Mouse (Mus musculus) lung, postnatal 10 days (tissue): ENCODE data around the gene Srsf1.
"Not testable (repeated sequence)": the region's sequence is repeated elsewhere in the genome, so short reads cannot be mapped to it uniquely, and the experiment has no call there.

Experiments used
- DNase-seq: peaks from one replicate; pipeline ENCODE4 v3.0.0; 2021

Gene Srsf1

DNA sequence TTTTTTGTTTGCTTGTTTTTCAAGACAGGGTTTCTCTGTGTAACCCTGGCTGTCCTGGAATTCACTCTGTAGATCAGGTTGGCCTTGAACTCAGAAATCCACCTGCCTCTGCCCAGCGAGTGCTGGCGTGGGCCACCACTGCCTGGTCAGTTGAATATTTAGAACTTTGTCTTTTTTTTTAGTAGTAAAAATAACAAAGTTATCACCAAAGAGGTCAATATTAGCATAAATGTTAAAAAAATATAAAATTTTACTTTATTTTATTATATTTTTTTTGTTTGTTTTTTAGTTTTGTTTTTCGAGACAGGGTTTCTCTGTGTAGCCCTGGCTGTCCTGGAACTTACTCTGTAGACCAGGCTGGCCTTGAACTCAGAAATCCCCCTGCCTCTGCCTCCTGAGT, 2.0 kb upstream of the Srsf1 start:
- not testable (repeated sequence) for DNase-seq

- no peak for DNase-seq
Observed at GRCm38 (mm10) chr11:88045878-88046277, 1.3 kb upstream of the Srsf1 start.

GRCm38 (mm10) chr11:88046323-88046937, 743 bp upstream of the Srsf1 start:
- DNase-seq, result peak; percentile 27

DNA sequence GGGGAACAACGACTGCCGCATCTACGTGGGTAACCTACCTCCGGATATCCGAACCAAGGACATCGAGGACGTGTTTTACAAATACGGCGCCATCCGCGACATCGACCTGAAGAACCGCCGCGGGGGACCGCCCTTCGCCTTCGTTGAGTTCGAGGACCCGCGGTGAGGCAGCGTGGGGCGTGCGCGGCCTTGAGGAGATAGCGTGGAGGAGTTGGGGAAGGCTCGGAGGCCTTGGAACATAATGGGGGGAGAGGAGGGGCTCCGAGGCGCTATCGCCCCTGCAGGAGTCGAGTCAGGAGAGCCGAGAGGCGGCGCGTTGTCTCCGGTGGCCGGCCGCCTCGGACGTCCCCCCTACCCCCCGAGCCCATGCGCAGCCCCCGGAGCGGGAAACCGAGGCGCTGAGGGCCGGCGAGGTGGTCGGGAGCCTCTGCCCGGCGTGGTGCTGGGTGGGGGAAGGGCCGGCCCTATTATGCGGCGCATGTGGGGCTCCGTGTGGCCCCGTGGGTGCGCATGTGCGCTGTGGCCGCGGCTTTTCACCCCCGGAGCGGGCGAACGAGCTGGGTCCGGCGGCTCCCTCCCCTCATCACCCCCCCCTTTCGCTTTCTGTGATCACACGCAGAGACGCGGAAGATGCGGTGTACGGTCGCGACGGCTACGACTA, 828 bp downstream of the Srsf1 start:
- DNase-seq, result peak; percentile 79

DNA sequence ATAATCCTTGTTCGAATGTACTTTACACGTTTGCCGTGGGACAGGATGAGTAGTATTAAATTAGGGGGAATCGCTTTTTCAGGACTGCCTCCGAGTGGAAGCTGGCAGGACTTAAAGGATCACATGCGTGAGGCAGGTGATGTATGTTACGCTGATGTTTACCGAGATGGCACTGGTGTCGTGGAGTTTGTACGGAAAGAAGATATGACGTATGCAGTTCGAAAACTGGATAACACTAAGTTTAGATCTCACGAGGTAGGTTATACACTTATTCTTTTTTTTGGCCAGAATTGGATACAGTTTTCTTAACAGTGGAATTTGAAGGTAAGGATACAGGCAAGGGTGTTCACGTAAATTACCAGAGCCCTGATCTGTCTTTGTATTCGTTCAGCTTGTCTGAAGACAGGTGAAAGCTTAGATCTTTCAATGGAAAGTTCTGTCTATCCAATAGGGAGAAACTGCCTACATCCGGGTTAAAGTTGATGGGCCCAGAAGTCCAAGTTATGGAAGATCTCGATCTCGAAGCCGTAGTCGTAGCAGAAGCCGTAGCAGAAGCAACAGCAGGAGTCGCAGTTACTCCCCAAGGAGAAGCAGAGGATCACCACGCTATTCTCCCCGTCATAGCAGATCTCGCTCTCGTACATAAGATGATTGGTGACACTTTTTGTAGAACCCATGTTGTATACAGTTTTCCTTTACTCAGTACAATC, 1.9 kb downstream of the Srsf1 start:
- no peak for DNase-seq

DNA sequence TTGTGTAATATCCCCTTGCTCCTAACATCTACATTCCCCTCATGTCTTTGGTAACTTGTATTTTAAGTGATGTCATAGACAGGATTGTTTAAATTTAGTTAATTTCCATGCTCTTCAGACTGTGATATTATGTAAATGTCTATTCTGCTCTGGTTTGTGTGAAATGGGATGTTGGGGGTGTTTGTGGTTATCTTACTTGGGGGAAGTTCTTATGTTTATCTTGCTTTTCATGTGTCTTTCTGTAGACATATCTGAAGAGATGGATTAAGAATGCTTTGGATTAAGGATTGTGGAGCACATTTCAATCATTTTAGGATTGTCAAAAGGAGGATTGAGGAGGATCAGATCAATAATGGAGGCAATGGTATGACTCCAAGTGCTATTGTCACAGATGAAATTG, 2.6 kb downstream of the Srsf1 start:
- no peak for DNase-seq

DNA sequence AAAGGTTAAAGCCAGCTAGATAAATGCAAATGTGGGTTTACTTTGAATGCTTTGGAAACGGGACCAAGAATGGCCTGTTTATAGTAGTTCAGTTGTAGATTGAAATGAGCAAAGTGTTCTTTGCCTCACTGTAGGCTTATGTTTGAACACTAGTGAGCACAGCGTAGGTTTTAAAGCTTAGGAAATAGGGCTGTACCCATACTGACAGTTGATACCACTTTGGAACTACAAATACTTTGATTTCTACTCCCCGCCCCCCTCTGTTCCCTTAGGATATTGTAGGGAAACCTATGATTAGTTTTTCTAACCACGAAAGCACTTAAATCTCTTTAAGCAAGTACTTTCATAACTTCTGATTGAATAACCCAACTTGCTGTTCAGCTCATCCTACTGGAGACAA, 5.5 kb downstream of the Srsf1 start:
- no peak for DNase-seq

DNA sequence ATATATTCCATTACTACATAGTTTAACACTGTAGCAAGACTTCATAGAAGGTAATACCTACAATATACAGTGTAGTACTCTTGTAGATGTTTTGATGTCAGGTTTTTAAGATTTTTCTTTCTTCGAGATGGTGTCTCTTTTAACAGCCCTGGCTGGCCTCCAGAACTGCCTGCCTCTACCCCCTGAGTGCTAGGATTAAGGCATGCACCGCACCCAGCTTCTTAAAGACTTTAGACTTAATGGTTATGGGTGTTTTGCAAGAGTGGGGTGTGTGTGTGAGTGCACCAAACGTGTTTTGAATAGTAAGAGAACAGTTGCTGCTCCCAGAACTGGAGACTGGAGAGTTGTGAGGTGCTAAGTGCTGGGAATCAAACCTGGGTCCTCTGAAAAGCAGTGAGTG, 6.6 kb downstream of the Srsf1 start:
- no peak for DNase-seq

DNA sequence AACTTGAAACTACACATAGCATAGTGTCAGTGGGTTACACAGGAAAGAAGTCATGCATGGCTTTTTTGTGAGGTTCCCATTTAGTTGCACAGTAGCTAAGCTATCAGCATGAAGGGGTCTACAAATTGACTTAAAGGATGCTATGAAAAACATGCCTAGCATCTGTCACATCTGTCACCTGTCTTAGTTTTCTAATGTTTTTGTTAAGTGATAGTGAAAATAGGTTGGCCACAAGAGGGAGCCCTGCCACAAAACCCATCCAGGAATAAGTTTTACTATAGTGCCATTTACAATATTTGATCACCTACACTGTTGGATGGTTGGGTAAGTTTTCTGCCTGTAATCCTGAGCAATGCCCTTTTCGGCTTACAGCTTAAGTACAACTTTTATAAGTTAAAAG, 7.4 kb downstream of the Srsf1 start:
- DNase-seq, result peak; percentile 69

GRCm38 (mm10) chr11:88055777-88056176, 8.6 kb downstream of the Srsf1 start:
- DNase-seq, result no peak

DNA sequence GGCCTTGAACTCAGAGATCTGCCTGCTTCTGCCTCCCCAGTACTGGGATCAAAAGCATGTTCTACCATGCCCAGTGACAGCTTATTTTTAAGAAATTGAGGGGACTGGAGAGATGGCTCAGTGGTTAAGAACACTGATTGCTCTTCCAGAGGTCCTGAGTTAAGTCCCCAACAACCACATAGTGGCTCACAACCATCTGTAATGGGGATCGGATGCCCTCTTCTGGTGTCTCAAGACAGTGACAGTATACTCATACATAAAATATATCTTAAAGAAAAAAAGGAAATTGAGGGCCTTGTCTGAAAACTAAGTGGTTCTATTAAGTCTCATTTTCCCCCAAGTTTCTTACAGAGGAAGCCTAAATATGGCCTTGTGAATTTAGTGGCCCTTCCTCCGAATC, 10.6 kb downstream of the Srsf1 start:
- no peak for DNase-seq

- DNase-seq, result peak; percentile 74
Observed at GRCm38 (mm10) chr11:88059141-88059540, 12.0 kb downstream of the Srsf1 start.

DNA sequence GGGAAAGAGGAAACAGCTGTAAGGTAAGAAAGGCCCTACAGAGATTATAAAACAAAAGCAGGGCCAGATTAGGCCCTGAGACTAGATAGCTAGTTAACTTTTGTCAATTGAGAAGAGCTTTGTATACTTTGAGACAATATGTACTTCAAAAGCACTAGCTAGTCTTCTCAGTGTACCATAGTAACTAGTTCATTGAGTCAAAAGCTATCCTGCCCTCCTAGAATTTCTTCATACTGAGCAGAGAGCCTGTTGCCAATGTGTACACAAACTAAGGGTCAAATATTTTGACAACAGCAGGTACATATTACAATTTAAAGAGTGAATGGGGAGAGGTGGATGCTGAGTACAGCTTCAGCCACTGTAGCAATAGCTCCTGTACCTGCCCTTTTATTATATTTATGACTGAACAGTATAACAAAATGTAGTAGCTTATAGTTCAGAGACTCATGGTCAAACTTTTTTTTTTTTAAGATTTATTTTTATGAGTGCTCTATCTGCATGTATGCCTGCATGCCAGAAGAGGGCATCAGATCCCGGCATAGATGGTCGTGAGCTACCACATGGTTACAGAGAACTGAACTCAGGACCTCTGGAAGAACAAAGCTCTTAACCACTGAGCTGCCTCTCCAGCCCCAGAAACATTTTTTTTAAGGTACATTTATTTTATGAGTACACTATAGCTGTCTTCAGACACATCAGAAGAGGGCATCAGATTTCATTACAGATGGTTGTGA, 14.9 kb downstream of the Srsf1 start:
- DNase-seq, result peak; percentile 15

GRCm38 (mm10) chr11:88065732-88066131, 18.6 kb downstream of the Srsf1 start:
- DNase-seq, result no peak

GRCm38 (mm10) chr11:88067191-88067585, 20.0 kb downstream of the Srsf1 start:
- peak; percentile 16 for DNase-seq

DNA sequence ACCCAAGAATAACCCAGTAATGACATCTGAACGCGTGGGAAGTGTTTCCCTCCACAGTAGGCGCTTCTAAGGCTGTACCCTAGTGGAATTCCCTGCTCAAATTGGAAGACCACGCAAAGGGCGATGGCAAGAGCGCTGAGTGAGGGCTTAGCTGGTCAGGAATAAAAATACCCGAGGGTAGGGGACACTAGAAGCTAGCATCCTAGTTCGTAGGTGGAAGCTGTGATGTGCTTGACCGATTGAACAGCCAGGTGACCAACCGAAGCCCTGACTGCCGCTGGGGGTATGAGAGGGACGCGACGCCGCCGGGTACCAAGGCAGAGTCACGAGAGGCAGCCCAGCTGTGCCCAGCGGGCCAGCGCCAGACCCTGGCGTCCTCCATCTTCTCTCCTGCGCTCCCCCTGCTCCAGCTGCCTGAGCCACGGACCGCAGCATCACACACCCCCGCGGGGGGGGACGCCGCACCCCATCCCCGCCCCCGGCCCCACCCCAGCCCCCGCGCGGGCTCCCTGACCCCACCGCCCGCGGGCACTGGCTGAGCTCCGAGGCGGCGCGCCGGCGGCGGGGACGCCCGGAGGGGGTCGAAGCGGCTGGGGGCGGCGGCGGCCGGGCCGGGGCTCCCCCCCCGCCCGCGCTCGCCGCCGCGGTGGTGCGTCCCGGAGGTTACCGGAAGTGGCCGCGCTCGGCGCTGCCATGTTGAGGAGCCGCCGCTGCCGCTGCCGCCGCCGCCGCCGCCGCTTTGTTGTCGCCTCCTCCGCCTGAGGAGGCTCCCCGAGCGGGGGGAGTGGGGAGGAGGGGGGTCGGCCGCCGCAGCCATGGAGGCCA, 20.6 kb downstream of the Srsf1 start, which contains the start of gene Vezf1:
Vezf1 (plus strand) TSS at position 694 of the 825 bp plus-strand sequence.
- DNase-seq, result peak; percentile 86

- DNase-seq, result peak; percentile 82
Observed at GRCm38 (mm10) chr11:88068411-88069245, 21.5 kb downstream of the Srsf1 start.

GRCm38 (mm10) chr11:88069246-88069570, 22.0 kb downstream of the Srsf1 start:
- DNase-seq, result no peak

DNA sequence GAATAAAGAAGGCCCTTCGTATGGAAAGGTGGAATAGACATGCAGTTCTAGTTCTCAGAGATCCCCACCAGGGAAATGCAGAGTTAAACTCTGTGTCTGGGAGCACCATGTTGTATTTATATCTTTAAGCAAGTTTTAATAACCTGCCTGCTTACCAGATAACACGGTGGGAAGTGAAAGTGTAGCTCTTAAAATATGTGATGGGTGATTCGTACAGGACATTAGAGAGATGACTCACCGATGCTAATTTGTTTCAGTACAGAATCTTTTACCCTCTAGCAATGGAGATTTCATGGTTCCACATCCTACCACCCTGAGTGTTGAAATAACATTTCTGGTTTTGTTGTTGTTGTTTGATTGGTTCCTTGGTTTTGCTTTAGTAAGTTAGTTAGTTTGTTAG, 23.2 kb downstream of the Srsf1 start:
- no peak for DNase-seq

DNA sequence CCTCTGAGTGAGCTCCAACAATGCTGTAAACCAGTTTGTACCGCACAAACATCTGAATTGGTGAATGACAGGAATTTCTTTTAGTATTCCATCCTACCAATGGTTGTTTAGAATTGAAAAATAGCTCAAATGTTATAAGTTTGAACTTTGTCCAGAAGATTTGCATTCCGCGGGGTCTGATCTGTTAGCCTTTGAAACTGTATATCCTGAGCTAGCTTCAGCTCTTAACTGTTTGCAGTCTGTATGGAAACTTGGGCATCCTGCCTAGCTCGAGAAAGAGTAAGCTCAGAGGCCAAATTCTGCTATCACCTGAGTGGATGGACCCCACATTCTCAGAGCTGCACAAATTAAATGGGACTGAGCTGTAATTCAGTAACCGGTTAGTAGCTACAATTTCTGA, 23.9 kb downstream of the Srsf1 start:
- no peak for DNase-seq

GRCm38 (mm10) chr11:88073343-88073875, 26.2 kb downstream of the Srsf1 start:
- DNase-seq, result no peak
